Mouse (Mus musculus) embryonic facial prominence, embryonic 11.5 days (tissue): ENCODE data around the gene Tnpo3. TPM values are rescaled to one million over a fixed set of nuclear protein-coding genes. Genes with fewer than 3 reads are reported as not detected.

ENCODE experiments used
- ATAC-seq: fragments of 200-750 bp; cut with Nextera tagmentation; replicated peaks from 2 replicates; pipeline ENCODE4 v1.8.0; 2017; ENCODE audit warnings: low read depth; ENCODE audit not compliant: insufficient number of reproducible peaks, low FRiP score, low TSS enrichment
- DNase-seq: peaks from one replicate; pipeline ENCODE4 v3.0.0-alpha.2; 2015; ENCODE audit warnings: low spot score
- H3K27ac ChIP-seq: fragments of 300-500 bp; sonication (generic); replicated peaks from 2 replicates; pipeline ENCODE4 v1.5.1; 2014; ENCODE audit warnings: mild to moderate bottlenecking, low read depth, low read length, control low read depth
- H3K27me3 ChIP-seq: fragments of 300-500 bp; sonication (generic); 2 replicates; pipeline ENCODE4 v1.6.1; 2014; ENCODE audit warnings: mild to moderate bottlenecking, low read length, moderate library complexity, mixed read lengths; ENCODE audit not compliant: control insufficient read depth, insufficient read depth
- H3K36me3 ChIP-seq: fragments of 300-500 bp; sonication (generic); replicated peaks from 2 replicates; pipeline ENCODE4 v1.6.1; 2014; ENCODE audit warnings: low read depth, mild to moderate bottlenecking, low read length, moderate library complexity, mixed read lengths; ENCODE audit not compliant: control insufficient read depth, insufficient read depth
- H3K4me1 ChIP-seq: fragments of 300-500 bp; sonication (generic); 2 replicates; pipeline ENCODE4 v1.6.1; 2014; ENCODE audit warnings: low read length, mixed read lengths; ENCODE audit not compliant: control insufficient read depth, insufficient read depth
- H3K4me2 ChIP-seq: fragments of 300-500 bp; sonication (generic); 2 replicates; pipeline ENCODE4 v1.6.1; 2014; ENCODE audit warnings: low read depth, mild to moderate bottlenecking, control low read depth, low read length, moderate library complexity
- H3K4me3 ChIP-seq: fragments of 300-500 bp; sonication (generic); 2 replicates; pipeline ENCODE4 v1.5.1; 2014; ENCODE audit warnings: low read depth, low read length, control low read depth
- H3K9ac ChIP-seq: fragments of 300-500 bp; sonication (generic); replicated peaks from 2 replicates; pipeline ENCODE4 v1.6.1; 2014; ENCODE audit warnings: mild to moderate bottlenecking, control low read depth, low read length
- H3K9me3 ChIP-seq: fragments of 300-500 bp; sonication (generic); replicated peaks from 2 replicates; pipeline ENCODE4 v1.6.1; 2016; ENCODE audit warnings: mild to moderate bottlenecking, low read length, inconsistent platforms, mixed read lengths; ENCODE audit not compliant: control insufficient read depth
- WGBS: fragments of 180-500 bp; shearing (Covaris S2); extraction: QIAGEN DNeasy Blood & Tissue Kit; methylation state at CpG from one replicate; pipeline ENCODE4 v1.1.7; 2014; 5-methylcytosine and 5-hydroxymethylcytosine counted together
- polyA plus RNA-seq: library from polyadenylated mRNA; unstranded; fragments of >200 nt; fragmentation: Nextera tagmentation; extraction: Ambion mirVana; gene quantifications from 2 replicates; pipeline ENCODE4 v1.2.1, GENCODE M21; 2014

Tnpo3 gene
- polyA plus RNA-seq, 1 experiment from 2014 or later = 117 TPM

DNA sequence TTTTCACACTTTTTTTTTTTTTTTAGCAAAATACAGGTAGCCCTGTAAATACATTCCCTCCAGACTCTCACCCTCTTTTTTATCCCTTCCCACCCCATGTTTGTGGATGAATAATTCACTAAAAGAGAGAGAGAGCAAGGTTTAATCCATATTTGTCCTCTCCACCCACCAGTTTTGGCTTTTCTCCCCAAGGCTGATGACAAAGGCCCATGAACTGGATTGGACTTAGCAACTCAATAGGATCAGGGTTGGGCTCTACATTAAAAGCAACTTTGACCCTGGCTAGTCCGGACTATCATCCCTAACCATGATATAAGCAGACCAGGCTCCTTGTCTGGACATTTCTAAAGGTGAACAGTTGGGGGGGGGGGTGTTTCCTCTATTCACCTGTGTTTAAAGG, 68.7 kb downstream of the Tnpo3 start:
- Histone ChIP-seq H3K4me1 (no peaks in the 10 kb centered on the region), H3K27me3 (no peaks in the 10 kb centered on the region), H3K9me3 (no peaks in the 10 kb centered on the region), H3K9ac (no peak overlapping the region), H3K4me3 (no peak overlapping the region), H3K4me2 (no peak overlapping the region), H3K36me3 (no peaks in the 10 kb centered on the region; the same call in none of the 2 replicates), H3K27ac (no peak overlapping the region)
- ATAC-seq (no peak), DNase-seq (no peak)
- 91% methylated on average over 1 of the region's 1 CpGs for WGBS

- Histone ChIP-seq H3K4me2 (no peak overlapping the region), H3K9me3 (no peaks in the 10 kb centered on the region), H3K36me3 (no peaks in the 10 kb centered on the region; the same call in none of the 2 replicates), H3K27ac (no peak overlapping the region), H3K9ac (no peak overlapping the region), H3K4me1 (no peaks in the 10 kb centered on the region), H3K4me3 (no peak overlapping the region), H3K27me3 (no peaks in the 10 kb centered on the region)
- ATAC-seq = no peak
- WGBS = 88% methylated on average over 6 of the region's 6 CpGs
- no peak for DNase-seq
Observed at GRCm38 (mm10) chr6:29540223-29540622, 69.5 kb downstream of the Tnpo3 start.

DNA sequence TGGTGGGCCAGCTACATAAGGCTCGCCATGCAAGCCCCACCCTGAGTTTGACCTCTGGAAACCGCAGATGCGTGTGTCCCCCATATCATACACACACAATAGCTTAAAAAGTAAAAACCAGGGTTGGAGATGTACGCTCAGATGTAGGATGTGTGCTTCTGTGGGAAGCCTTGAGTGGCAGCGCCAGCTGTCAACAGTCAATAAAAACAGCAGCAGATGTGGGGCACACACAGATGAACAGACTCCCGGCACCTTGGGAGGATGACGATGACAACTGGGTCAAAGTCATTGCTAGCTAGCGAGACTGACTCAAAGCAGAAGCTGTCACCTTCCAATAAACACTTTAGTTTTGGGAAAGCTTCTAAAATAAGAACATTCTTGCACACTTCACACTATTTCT, 70.2 kb downstream of the Tnpo3 start:
- H3K36me3 ChIP-seq = no peaks in the 10 kb centered on the region; the same call in 1 of the 2 replicates

GRCm38 (mm10) chr6:29537221-29537620, 72.5 kb downstream of the Tnpo3 start:
- no peak overlapping the region for H3K4me2 ChIP-seq
- WGBS = 86% methylated on average over 3 of the region's 3 CpGs

More for the DNA sequence above, 70.2 kb downstream of the Tnpo3 start:
- WGBS = 91% methylated on average over 8 of the region's 8 CpGs
- Histone ChIP-seq H3K27ac (no peak overlapping the region), H3K4me2 (no peak overlapping the region), H3K9me3 (no peaks in the 10 kb centered on the region), H3K4me1 (no peaks in the 10 kb centered on the region), H3K4me3 (no peak overlapping the region), H3K9ac (no peak overlapping the region), H3K27me3 (no peaks in the 10 kb centered on the region)
- ATAC-seq (no peak), DNase-seq (no peak)

DNA sequence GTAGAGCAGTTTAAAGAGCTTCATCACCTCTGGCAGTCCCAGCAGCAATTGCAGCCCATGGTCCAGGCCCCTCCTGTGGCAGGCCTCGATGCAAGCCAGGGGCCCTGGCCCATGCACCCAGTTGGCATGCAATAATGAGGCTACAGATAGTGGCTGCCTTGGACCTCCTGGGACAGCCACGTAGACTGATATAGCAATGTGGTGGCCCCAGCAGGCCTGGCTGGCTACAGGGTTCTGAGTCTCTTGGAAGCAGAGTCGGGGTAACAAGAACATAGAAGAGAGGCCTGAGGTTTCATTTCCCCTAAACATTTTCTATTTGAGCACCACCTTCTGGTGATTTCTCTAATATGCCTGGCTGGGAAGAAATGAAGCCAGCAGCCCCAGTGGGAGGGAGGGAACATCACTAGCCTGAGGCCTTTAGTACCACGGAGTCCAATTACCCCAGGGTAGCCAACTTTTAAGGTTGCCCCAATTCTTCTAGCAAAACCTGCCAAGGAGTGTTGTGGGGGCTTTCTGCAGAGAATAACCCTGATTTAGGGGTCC, 73.0 kb downstream of the Tnpo3 start:
- no peaks in the 10 kb centered on the region for H3K27me3 ChIP-seq
- WGBS = 76% methylated on average over 4 of the region's 4 CpGs
- no peak overlapping the region for H3K27ac ChIP-seq
- DNase-seq = peak; percentile 24
- H3K36me3 ChIP-seq = no peaks in the 10 kb centered on the region; the same call in 1 of the 2 replicates
- no peak overlapping the region for H3K4me3 ChIP-seq
- no peak for ATAC-seq
- no peaks in the 10 kb centered on the region for H3K4me1 ChIP-seq
- H3K4me2 ChIP-seq = no peak overlapping the region
- H3K9ac ChIP-seq = no peak overlapping the region
- H3K9me3 ChIP-seq = no peaks in the 10 kb centered on the region

More at GRCm38 (mm10) chr6:29537221-29537620, 72.5 kb downstream of the Tnpo3 start:
- no peak for ATAC-seq
- no peaks in the 10 kb centered on the region for H3K27me3 ChIP-seq
- H3K9ac ChIP-seq = no peak overlapping the region
- H3K4me1 ChIP-seq = no peaks in the 10 kb centered on the region
- no peaks in the 10 kb centered on the region; the same call in 1 of the 2 replicates for H3K36me3 ChIP-seq
- no peak overlapping the region for H3K4me3 ChIP-seq
- no peaks in the 10 kb centered on the region for H3K9me3 ChIP-seq
- H3K27ac ChIP-seq = no peak overlapping the region
- no peak for DNase-seq

- Histone ChIP-seq H3K4me2 (no peak overlapping the region), H3K27ac (no peak overlapping the region), H3K4me3 (no peak overlapping the region), H3K4me1 (no peaks in the 10 kb centered on the region), H3K36me3 (no peaks in the 10 kb centered on the region; the same call in 1 of the 2 replicates), H3K9me3 (no peaks in the 10 kb centered on the region), H3K9ac (no peak overlapping the region), H3K27me3 (no peaks in the 10 kb centered on the region; the same call in 1 of the 2 replicates)
- WGBS = 72% methylated on average over 6 of the region's 6 CpGs
- no peak for ATAC-seq
- no peak for DNase-seq
Observed at GRCm38 (mm10) chr6:29535316-29535715, 74.4 kb downstream of the Tnpo3 start.

DNA sequence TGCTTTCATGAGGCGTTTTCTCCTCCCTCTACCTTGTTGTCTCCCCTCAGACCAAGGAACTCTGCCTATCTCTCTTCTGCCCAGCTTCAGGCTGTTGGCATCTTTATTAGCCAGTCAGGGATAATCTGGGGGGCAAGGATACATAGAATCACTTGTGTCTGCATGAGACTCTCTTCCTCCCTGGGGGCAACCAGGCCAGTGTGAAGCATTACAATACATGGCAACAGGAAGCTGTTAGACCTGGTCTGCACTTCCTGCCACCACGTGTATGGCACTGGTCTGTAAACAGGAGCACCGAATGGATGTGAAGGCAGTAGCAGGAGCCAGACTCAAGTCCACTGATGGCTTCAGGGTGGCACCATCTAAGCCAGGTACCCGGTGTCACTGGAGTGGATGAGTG, 79.6 kb downstream of the Tnpo3 start:
- no peak for DNase-seq
- H3K27me3 ChIP-seq = peaks cover 34% of the 10 kb centered on the region

GRCm38 (mm10) chr6:29529444-29529820, 80.3 kb downstream of the Tnpo3 start:
- 48% methylated on average over 2 of the region's 2 CpGs for WGBS
- H3K36me3 ChIP-seq = no peaks in the 10 kb centered on the region

More for the DNA sequence above, 79.6 kb downstream of the Tnpo3 start:
- no peak for ATAC-seq
- H3K9me3 ChIP-seq = no peaks in the 10 kb centered on the region
- no peak overlapping the region for H3K4me2 ChIP-seq
- no peak overlapping the region for H3K4me3 ChIP-seq
- H3K4me1 ChIP-seq = peaks cover 9% of the 10 kb centered on the region; the same call in 1 of the 2 replicates
- WGBS = 51% methylated on average over 4 of the region's 4 CpGs
- H3K36me3 ChIP-seq = no peaks in the 10 kb centered on the region
- no peak overlapping the region for H3K27ac ChIP-seq
- no peak overlapping the region for H3K9ac ChIP-seq

More at GRCm38 (mm10) chr6:29529444-29529820, 80.3 kb downstream of the Tnpo3 start:
- ATAC-seq = no peak
- no peak for DNase-seq
- Histone ChIP-seq H3K4me2 (no peak overlapping the region), H3K27ac (no peak overlapping the region), H3K9ac (no peak overlapping the region), H3K9me3 (no peaks in the 10 kb centered on the region), H3K27me3 (peaks cover 34% of the 10 kb centered on the region), H3K4me1 (peaks cover 9% of the 10 kb centered on the region; the same call in 1 of the 2 replicates), H3K4me3 (no peak overlapping the region)
